Mouse (Mus musculus): Measurements from ENCODE around the gene Tssc4.

Gene Tssc4

DNA sequence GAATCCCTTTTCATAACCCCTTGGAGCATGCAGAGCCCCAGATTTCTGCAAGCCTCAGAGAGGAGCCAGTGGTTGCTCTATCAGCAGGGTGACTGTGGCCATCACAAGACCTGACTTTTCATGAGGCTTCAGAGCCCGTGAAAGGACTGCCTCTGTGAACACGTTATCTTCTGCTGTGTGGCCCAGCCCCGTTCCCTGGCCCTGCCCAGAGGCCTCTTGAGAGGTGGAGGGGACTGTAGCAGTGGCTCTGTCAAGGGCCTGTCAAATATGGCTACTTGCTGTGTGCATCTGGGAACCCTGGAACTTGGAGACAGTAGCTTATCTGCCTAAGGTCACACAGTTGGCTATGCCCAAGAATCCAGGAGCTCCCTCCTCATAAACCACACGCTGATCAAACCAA, 42.7 kb downstream of the Tssc4 start:
- no peak for DNase-seq

DNA sequence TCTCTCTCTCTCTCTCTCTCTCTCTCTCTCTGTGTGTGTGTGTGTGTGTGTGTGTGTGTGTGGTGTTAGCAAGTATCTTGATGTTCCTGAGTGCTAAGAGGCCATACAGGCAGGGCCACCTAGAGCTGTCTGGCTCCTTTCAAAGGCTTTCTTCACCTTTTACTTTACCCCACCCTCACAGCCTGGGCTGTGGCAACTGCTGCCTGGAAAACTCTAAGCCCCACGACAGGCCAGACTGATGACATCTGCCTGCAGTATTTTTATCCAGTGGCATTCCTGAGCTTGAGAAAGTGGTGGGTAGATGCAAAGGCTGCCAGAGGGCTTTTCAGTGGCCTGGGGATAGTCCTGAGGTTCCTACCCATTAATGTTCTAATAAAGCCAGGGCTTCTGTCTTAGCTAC, 43.3 kb downstream of the Tssc4 start:
- no peak for DNase-seq

DNA sequence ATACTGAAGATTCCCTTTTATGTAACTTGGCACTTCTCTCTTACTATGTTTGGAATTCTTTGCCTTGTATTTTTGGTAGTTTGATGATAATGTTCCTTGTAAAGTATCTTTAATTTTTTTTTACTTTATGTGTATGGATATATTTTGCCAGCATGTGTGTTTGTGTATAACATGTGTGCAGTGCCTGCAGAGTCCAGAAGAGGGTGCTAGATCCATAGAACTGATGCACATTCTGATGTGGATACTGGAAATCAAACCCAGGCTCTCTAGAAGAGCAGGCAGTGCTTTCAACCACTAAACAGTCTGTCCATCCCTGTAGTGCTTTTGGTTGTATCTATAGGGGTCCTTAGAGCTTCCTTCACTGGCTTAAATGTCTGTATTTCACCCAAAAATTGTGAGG, 45.7 kb downstream of the Tssc4 start:
- DNase-seq: no peak

DNA sequence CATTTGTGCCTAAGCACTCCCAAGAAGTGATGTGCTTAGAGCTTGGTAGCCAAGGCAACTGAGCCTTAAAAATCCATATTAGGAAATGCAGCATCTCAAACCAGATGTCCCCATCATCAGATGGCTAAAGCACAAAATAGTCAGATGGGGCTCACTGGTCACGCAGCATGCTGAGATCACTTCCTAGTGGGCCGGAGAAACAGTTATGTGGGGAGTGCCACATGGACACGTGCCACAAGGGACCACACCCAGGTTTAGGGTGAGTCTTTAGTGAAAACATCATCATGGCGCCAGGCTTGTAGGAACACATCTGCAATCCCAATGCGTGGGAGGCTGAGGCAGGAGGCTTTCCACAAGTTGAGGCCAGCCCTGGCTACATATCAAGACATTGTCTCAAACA, 47.5 kb downstream of the Tssc4 start:
- DNase-seq: no peak

DNA sequence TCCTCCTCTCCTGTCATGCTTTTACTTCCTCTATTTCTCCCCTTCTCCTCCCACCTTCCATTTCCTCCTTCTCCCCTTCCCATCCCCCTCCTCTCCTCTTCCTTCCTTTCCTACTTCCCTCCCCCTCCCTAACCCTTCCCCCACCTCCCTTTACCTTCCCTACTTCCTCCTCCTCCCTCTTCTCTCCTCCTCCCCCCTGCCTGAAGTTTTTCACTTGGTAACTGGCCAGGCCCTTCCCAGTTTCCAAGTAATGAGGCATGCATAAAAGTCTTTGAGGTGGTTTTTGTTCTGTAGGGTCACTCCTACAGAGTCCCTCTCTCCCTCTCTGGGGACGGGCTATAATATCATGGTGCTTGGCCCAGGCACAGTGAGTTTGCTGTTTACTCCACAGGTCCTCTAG, 50.4 kb downstream of the Tssc4 start:
- DNase-seq: peak in 1 of 2 experiments; percentile 52

DNA sequence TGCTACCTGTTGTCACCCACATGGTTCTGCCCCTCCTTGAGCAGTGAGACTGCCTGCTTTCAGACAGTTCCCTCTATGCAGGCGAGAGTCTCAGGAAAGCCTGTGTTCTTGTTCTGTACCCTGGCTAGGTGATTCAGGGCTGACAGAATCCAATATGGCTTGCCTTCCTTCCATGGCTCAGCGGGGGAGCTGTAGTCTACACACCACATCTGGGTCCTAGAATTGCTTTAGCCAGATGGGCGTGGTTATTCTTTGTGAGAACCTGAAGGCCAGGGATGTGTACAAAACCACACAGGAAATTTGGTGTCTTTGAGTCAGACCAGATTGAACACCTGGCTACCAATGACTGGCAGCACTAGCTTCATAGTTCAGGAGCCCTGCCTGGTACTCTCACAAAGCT, 50.8 kb downstream of the Tssc4 start:
- DNase-seq: no peak

All from lung, postnatal 4 days (tissue).